Mouse (Mus musculus) midbrain, embryonic 14.5 days (tissue): ENCODE data around the gene Ptgir. TPM values are rescaled to one million over a fixed set of nuclear protein-coding genes. Genes with fewer than 3 reads are reported as not detected.

ENCODE experiments used
- ATAC-seq: fragments of 200-750 bp; cut with Nextera tagmentation; 2 replicates; pipeline ENCODE4 v1.8.0; 2017; ENCODE audit warnings: moderate number of reproducible peaks, moderate library complexity; ENCODE audit not compliant: low FRiP score, low TSS enrichment
- DNase-seq: peaks from one replicate; pipeline ENCODE4 v3.0.0-alpha.2; 2015
- H3K27ac ChIP-seq: fragments of 300-500 bp; sonication (generic); replicated peaks from 2 replicates; pipeline ENCODE4 v1.5.1; 2014; ENCODE audit warnings: mild to moderate bottlenecking, low read depth, low read length, moderate library complexity
- H3K27me3 ChIP-seq: fragments of 300-500 bp; sonication (generic); 2 replicates; pipeline ENCODE4 v1.6.1; 2014; ENCODE audit warnings: low read length, control low read depth, mixed read lengths; ENCODE audit not compliant: control insufficient read depth, insufficient read depth
- H3K36me3 ChIP-seq: fragments of 300-500 bp; sonication (generic); 2 replicates; pipeline ENCODE4 v1.6.1; 2014; ENCODE audit warnings: low read length, control low read depth; ENCODE audit not compliant: control insufficient read depth, insufficient read depth
- H3K4me1 ChIP-seq: fragments of 300-500 bp; sonication (generic); 2 replicates; pipeline ENCODE4 v1.6.1; 2014; ENCODE audit warnings: mild to moderate bottlenecking, antibody characterized with exemption, low read length, control low read depth; ENCODE audit not compliant: control insufficient read depth, insufficient read depth
- H3K4me2 ChIP-seq: fragments of 300-500 bp; sonication (generic); 2 replicates; pipeline ENCODE4 v1.6.1; 2014; ENCODE audit warnings: mild to moderate bottlenecking, low read length, moderate library complexity
- H3K4me3 ChIP-seq: fragments of 300-500 bp; sonication (generic); replicated peaks from 2 replicates; pipeline ENCODE4 v1.5.1; 2014; ENCODE audit warnings: low read depth, low read length
- H3K9ac ChIP-seq: fragments of 300-500 bp; sonication (generic); replicated peaks from 2 replicates; pipeline ENCODE4 v1.6.1; 2014; ENCODE audit warnings: mild to moderate bottlenecking, low read length, moderate library complexity
- H3K9me3 ChIP-seq: fragments of 300-500 bp; sonication (generic); 2 replicates; pipeline ENCODE4 v1.6.1; 2016; ENCODE audit warnings: low read length, control low read depth, mixed read lengths; ENCODE audit not compliant: control insufficient read depth
- WGBS: fragments of 180-500 bp; shearing (Covaris S2); extraction: QIAGEN DNeasy Blood & Tissue Kit; methylation state at CpG from one replicate; pipeline ENCODE4 v1.1.7; 2014; 5-methylcytosine and 5-hydroxymethylcytosine counted together
- polyA plus RNA-seq: library from polyadenylated mRNA; unstranded; fragments of >200 nt; fragmentation: Nextera tagmentation; extraction: Ambion mirVana; gene quantifications from 2 replicates; pipeline ENCODE4 v1.2.1, GENCODE M21; 2014

The Ptgir gene
- polyA plus RNA-seq, 1 experiment from 2014 or later = 0.16 TPM

- no peak for DNase-seq
- peaks cover 32% of the 10 kb centered on the region for H3K4me1 ChIP-seq
Observed at GRCm38 (mm10) chr7:16920818-16921791, 14.8 kb downstream of the Ptgir start.

GRCm38 (mm10) chr7:16921881-16922335, 15.6 kb downstream of the Ptgir start:
- no peak for DNase-seq
- ATAC-seq = no peak
- Histone ChIP-seq H3K4me1 (peaks cover 32% of the 10 kb centered on the region), H3K9me3 (no peaks in the 10 kb centered on the region), H3K36me3 (peaks cover 38% of the 10 kb centered on the region), H3K27ac (peak overlapping the region; percentile 93), H3K9ac (peak overlapping the region; percentile 98), H3K4me2 (peak overlapping the region; percentile 98), H3K4me3 (peak overlapping the region; percentile 96), H3K27me3 (no peaks in the 10 kb centered on the region)
- 34% methylated on average over 6 of the region's 6 CpGs for WGBS

More at GRCm38 (mm10) chr7:16920818-16921791, 14.8 kb downstream of the Ptgir start:
- Histone ChIP-seq H3K4me2 (peak overlapping the region; percentile 98), H3K4me3 (peak overlapping the region; percentile 96), H3K9me3 (no peaks in the 10 kb centered on the region), H3K27me3 (no peaks in the 10 kb centered on the region), H3K27ac (peak overlapping the region; percentile 93), H3K36me3 (peaks cover 46% of the 10 kb centered on the region), H3K9ac (peak overlapping the region; percentile 98)
- ATAC-seq = no peak
- WGBS = 32% methylated on average over 21 of the region's 21 CpGs

- no peaks in the 10 kb centered on the region for H3K27me3 ChIP-seq
- peak overlapping the region; percentile 96 for H3K4me3 ChIP-seq
- H3K27ac ChIP-seq = peak overlapping the region; percentile 93
- no peak for ATAC-seq
- H3K4me2 ChIP-seq = peak overlapping the region; percentile 98
- peak overlapping the region; percentile 98 for H3K9ac ChIP-seq
- no peaks in the 10 kb centered on the region for H3K9me3 ChIP-seq
- H3K36me3 ChIP-seq = peaks cover 32% of the 10 kb centered on the region
- peaks cover 32% of the 10 kb centered on the region for H3K4me1 ChIP-seq
- DNase-seq = no peak
- WGBS = 36% methylated on average over 10 of the region's 10 CpGs
Observed at GRCm38 (mm10) chr7:16922360-16922973, 16.2 kb downstream of the Ptgir start.

GRCm38 (mm10) chr7:16923283-16924036, 17.2 kb downstream of the Ptgir start:
- Histone ChIP-seq H3K4me1 (peaks cover 32% of the 10 kb centered on the region), H3K4me3 (peak overlapping the region; percentile 96), H3K9me3 (no peaks in the 10 kb centered on the region), H3K27me3 (no peaks in the 10 kb centered on the region), H3K27ac (peak overlapping the region; percentile 93), H3K4me2 (peak overlapping the region; percentile 98), H3K9ac (peak overlapping the region; percentile 98), H3K36me3 (peaks cover 23% of the 10 kb centered on the region)
- under 1% methylated on average over 57 of the region's 57 CpGs for WGBS
- DNase-seq (no peak), ATAC-seq (no peak)

- no peaks in the 10 kb centered on the region for H3K9me3 ChIP-seq
- ATAC-seq (peak; percentile 91), DNase-seq (peak; percentile 100)
- H3K4me1 ChIP-seq = peaks cover 31% of the 10 kb centered on the region
- H3K4me3 ChIP-seq = peak within 1 kb of the TSS; percentile 96
- H3K9ac ChIP-seq = peak within 1 kb of the TSS; percentile 98
- H3K36me3 ChIP-seq = peaks cover 15% of the 10 kb centered on the region
- H3K4me2 ChIP-seq = peak within 1 kb of the TSS; percentile 98
- WGBS = 3% methylated on average over 62 of the region's 64 CpGs
- peak within 1 kb of the TSS; percentile 93 for H3K27ac ChIP-seq
- H3K27me3 ChIP-seq = no peaks in the 10 kb centered on the region
Observed at GRCm38 (mm10) chr7:16924037-16924834, 17.9 kb downstream of the Ptgir start, which contains the start of gene Calm3. TSS of gene Calm3 (minus strand) at chr7:16924114.

- no peak for ATAC-seq
- H3K4me2 ChIP-seq = no peak overlapping the region
- no peaks in the 10 kb centered on the region for H3K27me3 ChIP-seq
- H3K4me1 ChIP-seq = peaks cover 9% of the 10 kb centered on the region
- no peak overlapping the region for H3K9ac ChIP-seq
- 46% methylated on average over 2 of the region's 2 CpGs for WGBS
- no peaks in the 10 kb centered on the region for H3K36me3 ChIP-seq
- no peak overlapping the region for H3K27ac ChIP-seq
- no peak overlapping the region for H3K4me3 ChIP-seq
- H3K9me3 ChIP-seq = no peaks in the 10 kb centered on the region
- no peak for DNase-seq
Observed at GRCm38 (mm10) chr7:16928341-16928740, 22.1 kb downstream of the Ptgir start.

- Histone ChIP-seq H3K9ac (no peak overlapping the region), H3K4me3 (no peak overlapping the region), H3K27ac (no peak overlapping the region), H3K36me3 (no peaks in the 10 kb centered on the region), H3K27me3 (no peaks in the 10 kb centered on the region), H3K4me1 (peaks cover 14% of the 10 kb centered on the region), H3K9me3 (no peaks in the 10 kb centered on the region), H3K4me2 (no peak overlapping the region)
- DNase-seq (peak; percentile 89), ATAC-seq (no peak)
- 7% methylated on average over 1 of the region's 1 CpGs for WGBS
Observed at GRCm38 (mm10) chr7:16930850-16931249, 24.6 kb downstream of the Ptgir start.
